ENCODE assay signal across 7 mouse cellular contexts in genomic region chr7:30563117-30563905, GRCm38 (mm10). TPM values are rescaled to one million over a fixed set of nuclear protein-coding genes. Genes with fewer than 3 reads are reported as not detected.
DNase-seq lines count a peak whose midpoint lies in the region; ATAC-seq lines count a peak whose summit lies in the region.

TSS of gene U2af1l4 (plus strand) at chr7:30563301.
TSS of gene Gm49396 (plus strand) at chr7:30563344.
TSS of gene Psenen (minus strand) at chr7:30563627.

- H3K4me3 ChIP-seq in intestine, embryonic 16.5 days (ENCODE audit: low read length), result peak within 1 kb of the TSS; percentile 85
- H3K4me3 ChIP-seq in midbrain, embryonic 11.5 days (ENCODE audit: low read depth, low read length), result peak within 1 kb of the TSS; percentile 87

- H3K36me3 ChIP-seq in intestine, embryonic 16.5 days (ENCODE audit: control insufficient read depth, insufficient read depth, low read length), result peaks cover 8% of the 10 kb centered on the region; the same call in 1 of the 2 replicates
- H3K36me3 ChIP-seq in midbrain, embryonic 11.5 days (ENCODE audit: control insufficient read depth, insufficient read depth, low read length), result peaks cover 7% of the 10 kb centered on the region; the same call in 1 of the 2 replicates

- peak; percentile 96 for DNase-seq in adrenal gland, adult 8-10 months
- peak; percentile 92 for DNase-seq in embryo, embryonic 9.5 days (ENCODE audit: extremely low spot score)
- peak; percentile 89 to 96 for DNase-seq in gastrocnemius, postnatal 4 days (ENCODE audit: low spot score in 2 of 2)
- DNase-seq in left cerebral cortex, postnatal 36 days (ENCODE audit: low spot score in 2 of 2), result peak; percentile 93 to 95
- DNase-seq in midbrain, embryonic 11.5 days (ENCODE audit: low spot score, missing footprints), result peak; percentile 99
- peak; percentile 99 for DNase-seq in skeletal muscle tissue, adult 2 months (ENCODE audit: low read depth, low spot score)

- H3K9ac ChIP-seq in intestine, embryonic 16.5 days (ENCODE audit: low read depth, low read length), result peak within 1 kb of the TSS; percentile 88
- H3K9ac ChIP-seq in midbrain, embryonic 11.5 days (ENCODE audit: low read length), result peak within 1 kb of the TSS; percentile 89

- no peaks in the 10 kb centered on the region for H3K27me3 ChIP-seq in intestine, embryonic 16.5 days (replicated peaks; ENCODE audit: control insufficient read depth, insufficient read depth, low read length)
- H3K27me3 ChIP-seq in midbrain, embryonic 11.5 days (ENCODE audit: control insufficient read depth, insufficient read depth, low read length), result no peaks in the 10 kb centered on the region

- peak within 1 kb of the TSS; percentile 65 for H3K4me2 ChIP-seq in intestine, embryonic 16.5 days (ENCODE audit: low read depth, low read length)
- H3K4me2 ChIP-seq in midbrain, embryonic 11.5 days, result peak within 1 kb of the TSS; percentile 75

- intact Hi-C loops in left cerebral cortex, postnatal 36 days (cut with DNase I), result loop anchor here (2.0 kb wide), 2 partner anchors 25 to 121 kb away; partner anchors contain the start of gene Kmt2b

- 0% methylated on average over 45 of the region's 45 CpGs for WGBS in intestine, embryonic 16.5 days
- WGBS in midbrain, embryonic 11.5 days, result under 1% methylated on average over 44 of the region's 45 CpGs

- no peaks in the 10 kb centered on the region for H3K9me3 ChIP-seq in intestine, embryonic 16.5 days (ENCODE audit: control insufficient read depth, low read length)
- no peaks in the 10 kb centered on the region for H3K9me3 ChIP-seq in midbrain, embryonic 11.5 days (ENCODE audit: control insufficient read depth, low read length)

- peaks cover 18% of the 10 kb centered on the region for H3K4me1 ChIP-seq in intestine, embryonic 16.5 days (ENCODE audit: control insufficient read depth, insufficient read depth, low read length)
- peaks cover 17% of the 10 kb centered on the region for H3K4me1 ChIP-seq in midbrain, embryonic 11.5 days (ENCODE audit: control insufficient read depth, insufficient read depth, low read length)

- peak; percentile 88 for ATAC-seq in intestine, embryonic 16.5 days
- ATAC-seq in midbrain, embryonic 11.5 days (ENCODE audit: low FRiP score), result peak; percentile 87

- peak within 1 kb of the TSS; percentile 98 for H3K27ac ChIP-seq in intestine, embryonic 16.5 days (ENCODE audit: low read length)
- H3K27ac ChIP-seq in midbrain, embryonic 11.5 days (ENCODE audit: low read depth, low read length), result peak within 1 kb of the TSS; percentile 87

RNA-seq across cellular contexts. Expression of gene U2af1l4, which starts in this region (rescaled TPM):
- total RNA-seq in adrenal gland, adult 8-10 months (2022), result 10 to 100 TPM; 70.4 to 83.6 (median 73.1) TPM
- total RNA-seq in gastrocnemius, postnatal 4 days (2021), result 10 to 100 TPM; 55.6 to 62.4 TPM
- polyA plus RNA-seq in intestine, embryonic 16.5 days (2015; fragmentation: Nextera tagmentation; extraction: Ambion mirVana), result 71.2 and 73.8 TPM in 2 replicates
- total RNA-seq in left cerebral cortex, postnatal 36 days (2021), result 10 to 100 TPM; 68.0 to 71.4 TPM
- polyA plus RNA-seq in midbrain, embryonic 11.5 days (2014; fragmentation: Nextera tagmentation; extraction: Ambion mirVana), result 90.7 and 94.8 TPM in 2 replicates

RNA-seq across cellular contexts. Expression of gene Gm49396, which starts in this region (rescaled TPM):
- 10 to 100 TPM in 1 of 4 experiments, 1 to 10 TPM in 3; 2.9 to 11.3 (median 7.4) TPM for total RNA-seq in adrenal gland, adult 8-10 months (2022)
- 1 to 10 TPM; 2.6 to 2.9 TPM for total RNA-seq in gastrocnemius, postnatal 4 days (2021)
- polyA plus RNA-seq in intestine, embryonic 16.5 days (2015; fragmentation: Nextera tagmentation; extraction: Ambion mirVana), result 9.2 and 9.3 TPM in 2 replicates
- total RNA-seq in left cerebral cortex, postnatal 36 days (2021), result 1 to 10 TPM; 3.6 to 9.3 TPM
- 6.9 and 7.5 TPM in 2 replicates for polyA plus RNA-seq in midbrain, embryonic 11.5 days (2014; fragmentation: Nextera tagmentation; extraction: Ambion mirVana)

RNA-seq across cellular contexts. Expression of gene Psenen, which starts in this region (rescaled TPM):
- total RNA-seq in adrenal gland, adult 8-10 months (2022), result 100 to 1,000 TPM; 146 to 179 (median 164) TPM
- 100 to 1,000 TPM in 1 of 2 experiments, 10 to 100 TPM in 1; 87.0 to 103 TPM for total RNA-seq in gastrocnemius, postnatal 4 days (2021)
- 158 and 168 TPM in 2 replicates for polyA plus RNA-seq in intestine, embryonic 16.5 days (2015; fragmentation: Nextera tagmentation; extraction: Ambion mirVana)
- total RNA-seq in left cerebral cortex, postnatal 36 days (2021), result 10 to 100 TPM; 79.8 to 85.1 TPM
- 98.0 and 110 TPM in 2 replicates for polyA plus RNA-seq in midbrain, embryonic 11.5 days (2014; fragmentation: Nextera tagmentation; extraction: Ambion mirVana)

Comparison
In these comparisons a context has a peak if more than half of its experiments do, and no peak if none do; other contexts are left out.
1. Peak in every context shown above with its lines: DNase-seq, ATAC-seq, H3K4me3 ChIP-seq and H3K27ac ChIP-seq.